Mouse (Mus musculus) lung, adult 2 months (tissue): ENCODE data around the gene Jup. TPM values are rescaled to one million over a fixed set of nuclear protein-coding genes. Genes with fewer than 3 reads are reported as not detected.
A peak's percentile ranks its signal among the peaks of the same experiment; 100 is the strongest.

Experiments
- DNase-seq: peaks from one replicate; pipeline ENCODE4 v3.0.0; 2022
- H3K4me1 ChIP-seq: fragments of 200-500 bp; 2 replicates; pipeline ENCODE4 v1.6.1; 2011; ENCODE audit warnings: low read length; ENCODE audit not compliant: control insufficient read depth, insufficient read depth
- H3K4me3 ChIP-seq: fragments of 200-500 bp; replicated peaks from 2 replicates; pipeline ENCODE3; 2011; ENCODE audit warnings: low read depth, mild to moderate bottlenecking, control low read depth, low read length; ENCODE audit errors: extremely low read depth
- CTCF ChIP-seq: fragments of 200-500 bp; IDR thresholded peaks from 2 replicates; pipeline ENCODE4 v1.5.1; 2011; ENCODE audit warnings: mild to moderate bottlenecking, low read length, control low read depth; ENCODE audit not compliant: insufficient read depth
- POLR2A ChIP-seq: fragments of 200-500 bp; IDR thresholded peaks from 2 replicates; pipeline ENCODE4 v1.6.1; 2011; ENCODE audit warnings: low read depth, mild to moderate bottlenecking, control low read depth, low read length, borderline replicate concordance; ENCODE audit errors: extremely low read depth
- WGBS: fragments of 180-500 bp; shearing (Covaris S2); methylation state at CpG from one replicate; pipeline ENCODE4 v1.1.7; 2018; 5-methylcytosine and 5-hydroxymethylcytosine counted together
- polyA plus RNA-seq: library from polyadenylated mRNA; depleted of rRNA; stranded (reverse); fragments of >200 nt; gene quantifications from 2 replicates; pipeline ENCODE4 v1.2.3, GENCODE M21; 2012

Gene Jup
- polyA plus RNA-seq, 1 experiment: 631 TPM

GRCm38 (mm10) chr11:100408835-100409462 is 11.4 kb upstream of the Jup start:
- DNase-seq: no peak
- WGBS: 92% methylated on average over 12 of the region's 12 CpGs
- Histone ChIP-seq H3K4me3 (no peak overlapping the region), H3K4me1 (peaks cover 2% of the 10 kb centered on the region; the same call in 1 of the 2 replicates)
- TF ChIP-seq CTCF (no peak), POLR2A (no peak)

- 36% methylated on average over 10 of the region's 10 CpGs for WGBS
- TF ChIP-seq POLR2A: no peak
- TF ChIP-seq CTCF: peak; percentile 87
- peaks cover under 1% of the 10 kb centered on the region; the same call in 1 of the 2 replicates for H3K4me1 ChIP-seq
- H3K4me3 ChIP-seq: no peak overlapping the region
- peak; percentile 74 for DNase-seq
Observed at GRCm38 (mm10) chr11:100408076-100408834, 10.7 kb upstream of the Jup start.

- 89% methylated on average over 5 of the region's 5 CpGs for WGBS
- no peak overlapping the region for H3K4me3 ChIP-seq
- peaks cover 8% of the 10 kb centered on the region for H3K4me1 ChIP-seq
- TF ChIP-seq CTCF (no peak), POLR2A (no peak)
- no peak for DNase-seq
Observed at GRCm38 (mm10) chr11:100406995-100407705, 9.6 kb upstream of the Jup start.

- no peak overlapping the region for H3K4me3 ChIP-seq
- no peak for DNase-seq
- TF ChIP-seq CTCF: no peak
- no peak for TF ChIP-seq POLR2A
- H3K4me1 ChIP-seq: peaks cover 11% of the 10 kb centered on the region
- 77% methylated on average over 8 of the region's 8 CpGs for WGBS
Observed at GRCm38 (mm10) chr11:100406273-100406672, 8.7 kb upstream of the Jup start.

GRCm38 (mm10) chr11:100404456-100405074 is 7.0 kb upstream of the Jup start:
- WGBS: 95% methylated on average over 3 of the region's 3 CpGs
- no peak for DNase-seq
- TF ChIP-seq POLR2A (no peak), CTCF (no peak)
- Histone ChIP-seq H3K4me3 (no peak overlapping the region), H3K4me1 (peaks cover 14% of the 10 kb centered on the region)

- 42% methylated on average over 10 of the region's 10 CpGs for WGBS
- no peak for TF ChIP-seq POLR2A
- TF ChIP-seq CTCF: no peak
- Histone ChIP-seq H3K4me1 (peaks cover 14% of the 10 kb centered on the region), H3K4me3 (no peak overlapping the region)
- DNase-seq: peak; percentile 25
Observed at GRCm38 (mm10) chr11:100403445-100404134, 6.0 kb upstream of the Jup start.

GRCm38 (mm10) chr11:100402682-100403081 is 5.1 kb upstream of the Jup start:
- TF ChIP-seq POLR2A: no peak
- no peak for TF ChIP-seq CTCF
- peaks cover 20% of the 10 kb centered on the region for H3K4me1 ChIP-seq
- 55% methylated on average over 2 of the region's 2 CpGs for WGBS
- no peak overlapping the region for H3K4me3 ChIP-seq
- DNase-seq: peak; percentile 38

GRCm38 (mm10) chr11:100402240-100402639 is 4.7 kb upstream of the Jup start:
- TF ChIP-seq POLR2A: no peak
- no peak for TF ChIP-seq CTCF
- peak; percentile 28 for DNase-seq
- WGBS: 36% methylated on average over 6 of the region's 6 CpGs
- peaks cover 20% of the 10 kb centered on the region for H3K4me1 ChIP-seq
- no peak overlapping the region for H3K4me3 ChIP-seq

- 72% methylated on average over 6 of the region's 6 CpGs for WGBS
- Histone ChIP-seq H3K4me3 (no peak overlapping the region), H3K4me1 (peaks cover 20% of the 10 kb centered on the region)
- TF ChIP-seq POLR2A (no peak), CTCF (no peak)
- DNase-seq: no peak
Observed at GRCm38 (mm10) chr11:100400842-100401241, 3.3 kb upstream of the Jup start.
